Mouse (Mus musculus): Measurements from ENCODE around the gene Ltf. TPM values are rescaled to one million over a fixed set of nuclear protein-coding genes. Genes with fewer than 3 reads are reported as not detected.

Gene Ltf
- polyA plus RNA-seq, 1 experiment from 2014 or later = not detected

- H3K36me3 ChIP-seq (ENCODE audit: control insufficient read depth, insufficient read depth, low read length) = no peaks in the 10 kb centered on the region
- H3K4me3 ChIP-seq (ENCODE audit: low read depth, low read length) = no peak overlapping the region
- no peak overlapping the region for H3K9ac ChIP-seq (ENCODE audit: low read depth, low read length)
- no peak overlapping the region for H3K4me2 ChIP-seq (replicated peaks; ENCODE audit: low read depth, low read length)
- no peak overlapping the region for H3K27ac ChIP-seq (ENCODE audit: low read depth, low read length)
- 94% methylated on average over 2 of the region's 2 CpGs for WGBS
- DNase-seq (ENCODE audit: low spot score) (no peak), ATAC-seq (ENCODE audit: low FRiP score) (no peak)
- H3K27me3 ChIP-seq (ENCODE audit: control insufficient read depth, insufficient read depth, low read length) = no peaks in the 10 kb centered on the region
- H3K9me3 ChIP-seq (ENCODE audit: control insufficient read depth, low read length) = no peaks in the 10 kb centered on the region
- H3K4me1 ChIP-seq (replicated peaks; ENCODE audit: control insufficient read depth, insufficient read depth, low read length) = no peaks in the 10 kb centered on the region
These were observed 29.5 kb upstream of the Ltf start for GRCm38 (mm10) chr9:110989543-110989942.

GRCm38 (mm10) chr9:110990204-110990603 is 28.9 kb upstream of the Ltf start, which contains the start of gene Rtp3:
Gene Rtp3 (minus strand): TSS chr9:110990583.
- 67% methylated on average over 6 of the region's 6 CpGs for WGBS
- Histone ChIP-seq H3K9me3 (ENCODE audit: control insufficient read depth, low read length) (no peaks in the 10 kb centered on the region), H3K27ac (ENCODE audit: low read depth, low read length) (no peak within 1 kb of the TSS), H3K4me1 (replicated peaks; ENCODE audit: control insufficient read depth, insufficient read depth, low read length) (no peaks in the 10 kb centered on the region), H3K36me3 (ENCODE audit: control insufficient read depth, insufficient read depth, low read length) (no peaks in the 10 kb centered on the region), H3K4me2 (replicated peaks; ENCODE audit: low read depth, low read length) (no peak within 1 kb of the TSS), H3K9ac (ENCODE audit: low read depth, low read length) (no peak within 1 kb of the TSS), H3K4me3 (ENCODE audit: low read depth, low read length) (no peak within 1 kb of the TSS), H3K27me3 (ENCODE audit: control insufficient read depth, insufficient read depth, low read length) (no peaks in the 10 kb centered on the region)
- DNase-seq (ENCODE audit: low spot score) (no peak), ATAC-seq (ENCODE audit: low FRiP score) (no peak)

- H3K27ac ChIP-seq (ENCODE audit: low read depth, low read length) = no peak overlapping the region
- no peak for ATAC-seq (ENCODE audit: low FRiP score)
- no peak for DNase-seq (ENCODE audit: low spot score)
- no peak overlapping the region for H3K4me3 ChIP-seq (ENCODE audit: low read depth, low read length)
- H3K9me3 ChIP-seq (ENCODE audit: control insufficient read depth, low read length) = no peaks in the 10 kb centered on the region
- no peaks in the 10 kb centered on the region for H3K36me3 ChIP-seq (ENCODE audit: control insufficient read depth, insufficient read depth, low read length)
- H3K27me3 ChIP-seq (ENCODE audit: control insufficient read depth, insufficient read depth, low read length) = no peaks in the 10 kb centered on the region
- WGBS = 52% methylated on average over 3 of the region's 3 CpGs
- H3K9ac ChIP-seq (ENCODE audit: low read depth, low read length) = no peak overlapping the region
- no peak overlapping the region for H3K4me2 ChIP-seq (replicated peaks; ENCODE audit: low read depth, low read length)
- H3K4me1 ChIP-seq (replicated peaks; ENCODE audit: control insufficient read depth, insufficient read depth, low read length) = no peaks in the 10 kb centered on the region
These were observed 25.8 kb upstream of the Ltf start for GRCm38 (mm10) chr9:110993281-110993709.

- Histone ChIP-seq H3K9ac (ENCODE audit: low read depth, low read length) (peak overlapping the region; percentile 42; the same call in 1 of the 2 replicates), H3K4me3 (ENCODE audit: low read depth, low read length) (peak overlapping the region; percentile 33), H3K27me3 (ENCODE audit: control insufficient read depth, insufficient read depth, low read length) (no peaks in the 10 kb centered on the region), H3K27ac (ENCODE audit: low read depth, low read length) (no peak overlapping the region), H3K4me2 (replicated peaks; ENCODE audit: low read depth, low read length) (peak overlapping the region; percentile 37), H3K36me3 (ENCODE audit: control insufficient read depth, insufficient read depth, low read length) (no peaks in the 10 kb centered on the region), H3K9me3 (ENCODE audit: control insufficient read depth, low read length) (no peaks in the 10 kb centered on the region), H3K4me1 (replicated peaks; ENCODE audit: control insufficient read depth, insufficient read depth, low read length) (no peaks in the 10 kb centered on the region)
- ATAC-seq (ENCODE audit: low FRiP score) (peak; percentile 86), DNase-seq (ENCODE audit: low spot score) (peak; percentile 83)
- WGBS = 11% methylated on average over 13 of the region's 13 CpGs
These were observed 24.3 kb upstream of the Ltf start for GRCm38 (mm10) chr9:110994716-110995172.

- H3K27me3 ChIP-seq (ENCODE audit: control insufficient read depth, insufficient read depth, low read length) = no peaks in the 10 kb centered on the region
- H3K4me3 ChIP-seq (ENCODE audit: low read depth, low read length) = no peak overlapping the region
- peak; percentile 79 for DNase-seq (ENCODE audit: low spot score)
- H3K27ac ChIP-seq (ENCODE audit: low read depth, low read length) = no peak overlapping the region
- no peak overlapping the region for H3K9ac ChIP-seq (ENCODE audit: low read depth, low read length)
- no peaks in the 10 kb centered on the region for H3K4me1 ChIP-seq (replicated peaks; ENCODE audit: control insufficient read depth, insufficient read depth, low read length)
- no peak for ATAC-seq (ENCODE audit: low FRiP score)
- H3K4me2 ChIP-seq (replicated peaks; ENCODE audit: low read depth, low read length) = no peak overlapping the region
- H3K36me3 ChIP-seq (ENCODE audit: control insufficient read depth, insufficient read depth, low read length) = no peaks in the 10 kb centered on the region
- H3K9me3 ChIP-seq (ENCODE audit: control insufficient read depth, low read length) = no peaks in the 10 kb centered on the region
- 4% methylated on average over 5 of the region's 5 CpGs for WGBS
These were observed 21.8 kb upstream of the Ltf start for GRCm38 (mm10) chr9:110997245-110997644.

GRCm38 (mm10) chr9:110999056-110999455 is 20.0 kb upstream of the Ltf start:
- Histone ChIP-seq H3K4me2 (replicated peaks; ENCODE audit: low read depth, low read length) (no peak overlapping the region), H3K4me1 (replicated peaks; ENCODE audit: control insufficient read depth, insufficient read depth, low read length) (no peaks in the 10 kb centered on the region), H3K9ac (ENCODE audit: low read depth, low read length) (no peak overlapping the region), H3K4me3 (ENCODE audit: low read depth, low read length) (no peak overlapping the region), H3K27me3 (ENCODE audit: control insufficient read depth, insufficient read depth, low read length) (no peaks in the 10 kb centered on the region), H3K27ac (ENCODE audit: low read depth, low read length) (no peak overlapping the region), H3K9me3 (ENCODE audit: control insufficient read depth, low read length) (no peaks in the 10 kb centered on the region), H3K36me3 (ENCODE audit: control insufficient read depth, insufficient read depth, low read length) (no peaks in the 10 kb centered on the region)
- ATAC-seq (ENCODE audit: low FRiP score) (no peak), DNase-seq (ENCODE audit: low spot score) (no peak)
- 92% methylated on average over 2 of the region's 2 CpGs for WGBS

GRCm38 (mm10) chr9:110999856-111000255 is 19.2 kb upstream of the Ltf start:
- WGBS = 73% methylated on average over 10 of the region's 10 CpGs
- Histone ChIP-seq H3K4me3 (ENCODE audit: low read depth, low read length) (no peak overlapping the region), H3K4me2 (replicated peaks; ENCODE audit: low read depth, low read length) (no peak overlapping the region), H3K27me3 (ENCODE audit: control insufficient read depth, insufficient read depth, low read length) (no peaks in the 10 kb centered on the region), H3K9ac (ENCODE audit: low read depth, low read length) (no peak overlapping the region), H3K9me3 (ENCODE audit: control insufficient read depth, low read length) (no peaks in the 10 kb centered on the region), H3K4me1 (replicated peaks; ENCODE audit: control insufficient read depth, insufficient read depth, low read length) (no peaks in the 10 kb centered on the region), H3K36me3 (ENCODE audit: control insufficient read depth, insufficient read depth, low read length) (no peaks in the 10 kb centered on the region), H3K27ac (ENCODE audit: low read depth, low read length) (no peak overlapping the region)
- DNase-seq (ENCODE audit: low spot score) (no peak), ATAC-seq (ENCODE audit: low FRiP score) (no peak)

- Histone ChIP-seq H3K27ac (ENCODE audit: low read depth, low read length) (no peak overlapping the region), H3K4me3 (ENCODE audit: low read depth, low read length) (no peak overlapping the region), H3K4me1 (replicated peaks; ENCODE audit: control insufficient read depth, insufficient read depth, low read length) (no peaks in the 10 kb centered on the region), H3K27me3 (ENCODE audit: control insufficient read depth, insufficient read depth, low read length) (no peaks in the 10 kb centered on the region), H3K36me3 (ENCODE audit: control insufficient read depth, insufficient read depth, low read length) (no peaks in the 10 kb centered on the region), H3K9ac (ENCODE audit: low read depth, low read length) (no peak overlapping the region), H3K4me2 (replicated peaks; ENCODE audit: low read depth, low read length) (no peak overlapping the region), H3K9me3 (ENCODE audit: control insufficient read depth, low read length) (no peaks in the 10 kb centered on the region)
- DNase-seq (ENCODE audit: low spot score) (no peak), ATAC-seq (ENCODE audit: low FRiP score) (no peak)
- WGBS = 84% methylated on average over 12 of the region's 12 CpGs
These were observed 17.4 kb upstream of the Ltf start for GRCm38 (mm10) chr9:111001621-111002020.

GRCm38 (mm10) chr9:111003279-111003678 is 15.8 kb upstream of the Ltf start:
- H3K4me2 ChIP-seq (replicated peaks; ENCODE audit: low read depth, low read length) = no peak overlapping the region
- no peak overlapping the region for H3K27ac ChIP-seq (ENCODE audit: low read depth, low read length)
- 92% methylated on average over 9 of the region's 9 CpGs for WGBS
- H3K27me3 ChIP-seq (ENCODE audit: control insufficient read depth, insufficient read depth, low read length) = no peaks in the 10 kb centered on the region
- H3K36me3 ChIP-seq (ENCODE audit: control insufficient read depth, insufficient read depth, low read length) = no peaks in the 10 kb centered on the region
- no peaks in the 10 kb centered on the region for H3K4me1 ChIP-seq (replicated peaks; ENCODE audit: control insufficient read depth, insufficient read depth, low read length)
- no peaks in the 10 kb centered on the region for H3K9me3 ChIP-seq (ENCODE audit: control insufficient read depth, low read length)
- H3K4me3 ChIP-seq (ENCODE audit: low read depth, low read length) = no peak overlapping the region
- no peak overlapping the region for H3K9ac ChIP-seq (ENCODE audit: low read depth, low read length)
- DNase-seq (ENCODE audit: low spot score) = no peak
- no peak for ATAC-seq (ENCODE audit: low FRiP score)
